Mouse (Mus musculus) ovary, adult 10 weeks (tissue): ENCODE data around the gene Cd70. TPM values are rescaled to one million over a fixed set of nuclear protein-coding genes. Genes with fewer than 3 reads are reported as not detected.

Experiments used
- polyA plus RNA-seq: library from polyadenylated mRNA; stranded (reverse); fragments of 350-450 nt; fragmentation: Illumina TruSeq; extraction: RNeasy Lipid Tissue Mini Kit (QIAGEN cat#74804); gene quantifications from one replicate; pipeline ENCODE4 v1.2.3, GENCODE M21; 2014

Cd70 gene
- not detected for polyA plus RNA-seq

GRCm38 (mm10) chr17:57148994-57149803 lies at the start of gene Cd70:
Cd70 (minus strand) TSS chr17:57149777.

GRCm38 (mm10) chr17:57194041-57194507 lies 44.5 kb upstream of the Cd70 start, which contains the start of gene Tnfsf14:
Tnfsf14 (minus strand) TSS chr17:57194177.

GRCm38 (mm10) chr17:57105181-57106034 lies 44.2 kb downstream of the Cd70 start, which contains the start of gene Tnfsf9:
Tnfsf9 (plus strand) TSS chr17:57105325.

Other genes with a start within 250 kb of the Cd70 start
- gene Mllt1, start 214.4 kb downstream of the Cd70 start, polyA plus RNA-seq: 0.83 TPM
- not detected for gene Acer1, start 167.7 kb downstream of the Cd70 start, polyA plus RNA-seq
- 1.4 TPM for gene Clpp, start 159.5 kb downstream of the Cd70 start, polyA plus RNA-seq
- gene Alkbh7, start 152.4 kb downstream of the Cd70 start, polyA plus RNA-seq: 1.5 TPM
- gene Pspn, start 149.8 kb downstream of the Cd70 start, polyA plus RNA-seq: not detected
- 3.4 TPM for gene Gtf2f1, start 138.5 kb downstream of the Cd70 start, polyA plus RNA-seq
- gene Gm17949, start 138.3 kb downstream of the Cd70 start, polyA plus RNA-seq: not detected
- 12.5 TPM for gene Khsrp, start 118.3 kb downstream of the Cd70 start, polyA plus RNA-seq
- gene Slc25a41, start 108.1 kb downstream of the Cd70 start, polyA plus RNA-seq: not detected
- 1.6 TPM for gene Crb3, start 90.7 kb downstream of the Cd70 start, polyA plus RNA-seq
- 16.6 TPM for gene Slc25a23, start 89.9 kb downstream of the Cd70 start, polyA plus RNA-seq
- 1.6 TPM for gene Dennd1c, start 71.3 kb downstream of the Cd70 start, polyA plus RNA-seq
- 0.66 TPM for gene Tubb4a, start 62.0 kb downstream of the Cd70 start, polyA plus RNA-seq
- 1.3 TPM for gene Tnfsf9, start 44.5 kb downstream of the Cd70 start, polyA plus RNA-seq
- gene Tnfsf14, start 44.4 kb upstream of the Cd70 start, polyA plus RNA-seq: not detected
- 151 TPM for gene C3, start 78.4 kb upstream of the Cd70 start, polyA plus RNA-seq
- 1.1 TPM for gene Gpr108, start 98.7 kb upstream of the Cd70 start, polyA plus RNA-seq
- gene Trip10, start 99.7 kb upstream of the Cd70 start, polyA plus RNA-seq: 1.5 TPM
- 0.26 TPM for gene Vav1, start 129.3 kb upstream of the Cd70 start, polyA plus RNA-seq
- 20.8 TPM for gene Adgre1, start 208.9 kb upstream of the Cd70 start, polyA plus RNA-seq